Mouse (Mus musculus) MEL (cell line): ENCODE results near the gene Cox4i2. TPM values are rescaled to one million over a fixed set of nuclear protein-coding genes. Genes with fewer than 3 reads are reported as not detected.

ENCODE experiments used
- DNase-seq: peaks from one replicate; pipeline ENCODE4 v3.0.0; 2011; ENCODE audit warnings: low read depth, low spot score
- H3K27ac ChIP-seq: 2 replicates; pipeline ENCODE4 v1.5.1; 2012; ENCODE audit warnings: low read depth, mild to moderate bottlenecking, control low read depth, low read length, moderate library complexity; ENCODE audit not compliant: control insufficient read depth
- H3K27me3 ChIP-seq, 2 experiments: fragments of 150-350 bp in 1 of 2; sonication (generic) in 1 of 2; 2 replicates each; pipeline ENCODE4 v1.6.1; 2012; ENCODE audit warnings: low read length in 2 of 2, mild to moderate bottlenecking in 2 of 2, improper control_type of control experiment in 1 of 2, moderate library complexity in 1 of 2; ENCODE audit not compliant: insufficient read depth in 2 of 2, control insufficient read depth in 1 of 2
- H3K36me3 ChIP-seq, 2 experiments: 2 replicates each; pipeline ENCODE4 v1.6.1; 2012 to 2014; ENCODE audit warnings: low read length in 2 of 2, improper control_type of control experiment in 1 of 2, inconsistent platforms in 1 of 2, mild to moderate bottlenecking in 1 of 2; ENCODE audit not compliant: insufficient read depth in 2 of 2, control insufficient read depth in 1 of 2
- H3K4me1 ChIP-seq, 2 experiments: fragments of 150-350 bp in 1 of 2; sonication (generic) in 1 of 2; 2 replicates each; pipeline ENCODE4 v1.6.1; 2012; ENCODE audit warnings: low read length in 2 of 2, improper control_type of control experiment in 1 of 2, mild to moderate bottlenecking in 1 of 2; ENCODE audit not compliant: insufficient read depth in 2 of 2, control insufficient read depth in 1 of 2
- H3K4me3 ChIP-seq, 2 experiments: fragments of 150-350 bp in 1 of 2; sonication (generic) in 1 of 2; 2 replicates each; pipeline ENCODE4 v1.5.1; 2012; ENCODE audit warnings: low read depth in 2 of 2, low read length in 2 of 2, mild to moderate bottlenecking in 2 of 2, moderate library complexity in 2 of 2, control low read depth in 1 of 2, improper control_type of control experiment in 1 of 2; ENCODE audit not compliant: control insufficient read depth in 1 of 2, insufficient read depth in 1 of 2
- H3K79me2 ChIP-seq: 2 replicates; pipeline ENCODE4 v1.6.1; 2012; ENCODE audit warnings: mild to moderate bottlenecking, low read length, moderate library complexity; ENCODE audit not compliant: control insufficient read depth, poor library complexity, insufficient read depth
- H3K9ac ChIP-seq: 2 replicates; pipeline ENCODE4 v1.6.1; 2012; ENCODE audit warnings: low read depth, mild to moderate bottlenecking, control low read depth, low read length, moderate library complexity; ENCODE audit not compliant: control insufficient read depth, poor library complexity, severe bottlenecking
- H3K9me3 ChIP-seq: fragments of 150-350 bp; sonication (generic); replicated peaks from 2 replicates; pipeline ENCODE4 v1.6.1; 2012; ENCODE audit warnings: mild to moderate bottlenecking, low read length, improper control_type of control experiment, moderate library complexity; ENCODE audit not compliant: insufficient read depth
- BHLHE40 ChIP-seq: IDR thresholded peaks from 2 replicates; pipeline ENCODE4 v1.6.1; 2012; ENCODE audit warnings: low read depth, mild to moderate bottlenecking, inconsistent platforms, low read length, improper control_type of control experiment, borderline replicate concordance
- CHD2 ChIP-seq: IDR thresholded peaks from 2 replicates; pipeline ENCODE4 v1.6.1; 2011; ENCODE audit warnings: low read length, improper control_type of control experiment
- E2F4 ChIP-seq: IDR thresholded peaks from 2 replicates; pipeline ENCODE4 v1.6.1; 2011; ENCODE audit warnings: low read depth, low read length, improper control_type of control experiment, borderline replicate concordance
- ELF1 ChIP-seq: IDR thresholded peaks from 2 replicates; pipeline ENCODE4 v1.6.1; 2014; ENCODE audit warnings: low read depth, mild to moderate bottlenecking, inconsistent platforms, low read length, improper control_type of control experiment, moderate library complexity
- GATA1 ChIP-seq: IDR thresholded peaks from 2 replicates; pipeline ENCODE4 v1.6.1; 2011; ENCODE audit warnings: low read depth, low read length, improper control_type of control experiment
- HCFC1 ChIP-seq: IDR thresholded peaks from 2 replicates; pipeline ENCODE4 v1.6.1; 2012; ENCODE audit warnings: low read depth, mild to moderate bottlenecking, inconsistent platforms, low read length, improper control_type of control experiment, moderate library complexity
- MAZ ChIP-seq: IDR thresholded peaks from 2 replicates; pipeline ENCODE4 v1.6.1; 2012; ENCODE audit warnings: low read depth, mild to moderate bottlenecking, inconsistent platforms, low read length, improper control_type of control experiment
- MEF2A ChIP-seq: IDR thresholded peaks from 2 replicates; pipeline ENCODE4 v1.6.1; 2014; ENCODE audit warnings: low read depth, mild to moderate bottlenecking, inconsistent platforms, low read length, improper control_type of control experiment; ENCODE audit not compliant: poor library complexity, insufficient replicate concordance, severe bottlenecking; ENCODE audit errors: extremely low read depth
- MYB ChIP-seq: IDR thresholded peaks from 2 replicates; pipeline ENCODE4 v1.6.1; 2011; ENCODE audit warnings: mild to moderate bottlenecking, low read depth, low read length, improper control_type of control experiment
- MYC ChIP-seq: IDR thresholded peaks from 2 replicates; pipeline ENCODE4 v1.6.1; 2011; ENCODE audit warnings: low read depth, mild to moderate bottlenecking, low read length, improper control_type of control experiment, moderate library complexity
- NELFE ChIP-seq: IDR thresholded peaks from 2 replicates; pipeline ENCODE4 v1.6.1; 2011; ENCODE audit warnings: low read depth, low read length, improper control_type of control experiment
- POLR2A ChIP-seq, 2 experiments: IDR thresholded peaks; 2 replicates each; pipeline ENCODE4 v1.6.1; 2011 to 2012; ENCODE audit warnings: low read length in 2 of 2, mild to moderate bottlenecking in 2 of 2, control low read depth in 1 of 2, improper control_type of control experiment in 1 of 2, low read depth in 1 of 2, moderate library complexity in 1 of 2; ENCODE audit not compliant: control insufficient read depth in 1 of 2, insufficient read depth in 1 of 2, poor library complexity in 1 of 2
- POLR2AphosphoS2 ChIP-seq: IDR thresholded peaks from 2 replicates; pipeline ENCODE4 v1.6.1; 2011; ENCODE audit warnings: low read length, improper control_type of control experiment
- POLR2AphosphoS5 ChIP-seq: IDR thresholded peaks from 2 replicates; pipeline ENCODE4 v1.6.1; 2012; ENCODE audit warnings: low read depth, borderline replicate concordance, mild to moderate bottlenecking, inconsistent platforms, low read length, moderate library complexity, mixed read lengths
- RAD21 ChIP-seq: IDR thresholded peaks from 2 replicates; pipeline ENCODE4 v1.6.1; 2011; ENCODE audit warnings: mild to moderate bottlenecking, low read depth, low read length, improper control_type of control experiment
- SIN3A ChIP-seq: IDR thresholded peaks from 2 replicates; pipeline ENCODE4 v1.6.1; 2012; ENCODE audit warnings: low read length, improper control_type of control experiment, inconsistent platforms
- SMC3 ChIP-seq: IDR thresholded peaks from 2 replicates; pipeline ENCODE4 v1.6.1; 2011; ENCODE audit warnings: low read depth, low read length, improper control_type of control experiment
- TBP ChIP-seq: IDR thresholded peaks from 2 replicates; pipeline ENCODE4 v1.8.0; 2011; ENCODE audit warnings: low read depth, low read length, improper control_type of control experiment
- USF1 ChIP-seq: IDR thresholded peaks from 2 replicates; pipeline ENCODE4 v1.6.1; 2014; ENCODE audit warnings: low read depth, mild to moderate bottlenecking, inconsistent platforms, low read length, improper control_type of control experiment, moderate library complexity
- ZC3H11A ChIP-seq: IDR thresholded peaks from 2 replicates; pipeline ENCODE4 v1.6.1; 2012; ENCODE audit warnings: low read depth, mild to moderate bottlenecking, inconsistent platforms, low read length, improper control_type of control experiment
- ZKSCAN1 ChIP-seq: IDR thresholded peaks from 2 replicates; pipeline ENCODE4 v1.6.1; 2012; ENCODE audit warnings: low read depth, mild to moderate bottlenecking, inconsistent platforms, low read length, improper control_type of control experiment, moderate library complexity
- ZMIZ1 ChIP-seq: IDR thresholded peaks from 2 replicates; pipeline ENCODE4 v1.6.1; 2012; ENCODE audit warnings: low read depth, mild to moderate bottlenecking, inconsistent platforms, low read length, improper control_type of control experiment, moderate library complexity
- polyA plus RNA-seq, 2 experiments: library from polyadenylated mRNA; stranded (reverse) in 1 of 2; unstranded in 1 of 2; fragments of >175 nt in 1 of 2; fragments of >200 nt in 1 of 2; gene quantifications; 2 replicates each; pipeline versions ENCODE4 v1.2.1 to v1.2.4; 2012; ENCODE audit warnings: low replicate concordance in 2 of 2, low read depth in 1 of 2; ENCODE audit not compliant: insufficient read length in 2 of 2, insufficient read depth in 1 of 2, missing spikeins in 1 of 2
- total RNA-seq: library from RNA; depleted of rRNA; stranded (reverse); fragments of 300-350 nt; gene quantifications from 2 replicates; pipeline ENCODE4 v1.2.3, GENCODE M21; 2012

Cox4i2 gene
- total and polyA plus RNA-seq, 3 experiments = 0.17 TPM; not detected in 2

- TF ChIP-seq POLR2A (IDR thresholded peaks at IDR 0.05; ENCODE audit: control insufficient read depth in 1 of 2, insufficient read depth in 1 of 2, low read depth in 1 of 2, low read length in 2 of 2, poor library complexity in 1 of 2) = no peak
- TF ChIP-seq MEF2A = no peak
- TF ChIP-seq MYB = no peak
- TF ChIP-seq POLR2AphosphoS5 = no peak
- no peak for TF ChIP-seq SMC3
- 0 out of 2 replicates have a peak, but pooled peaks have one; percentile 32 for TF ChIP-seq SIN3A
- TF ChIP-seq HCFC1 = no peak
- no peak for TF ChIP-seq ZMIZ1
Observed at GRCm38 (mm10) chr2:152811336-152812165, 57.6 kb downstream of the Cox4i2 start (continued).

GRCm38 (mm10) chr2:152813232-152813631 lies 59.3 kb downstream of the Cox4i2 start:
- H3K9me3 ChIP-seq = no peaks in the 10 kb centered on the region
- H3K4me3 ChIP-seq = no peak overlapping the region
- H3K79me2 ChIP-seq = no peaks in the 10 kb centered on the region
- no peak overlapping the region for H3K9ac ChIP-seq
- no peak overlapping the region for H3K27ac ChIP-seq
- DNase-seq = no peak
- H3K27me3 ChIP-seq = no peaks in the 10 kb centered on the region
- H3K4me1 ChIP-seq = peaks cover 24 to 53% of the 10 kb centered on the region in 2 experiments
- TF ChIP-seq SIN3A (no peak), ZKSCAN1 (no peak), USF1 (no peak), TBP (no peak), ELF1 (no peak), E2F4 (no peak), ZC3H11A (no peak), NELFE (no peak), CHD2 (no peak), RAD21 (no peak), MAZ (no peak), ZMIZ1 (no peak), MEF2A (no peak), GATA1 (no peak), MYC (no peak), POLR2AphosphoS2 (no peak), BHLHE40 (no peak)
- TF ChIP-seq, all 39 proteins: peak for 0
- peaks cover 0 to 48% of the 10 kb centered on the region in 2 experiments; a peak in 2 of 4 replicates for H3K36me3 ChIP-seq
